Mouse (Mus musculus) intestine, embryonic 15.5 days (tissue): ENCODE results near the gene Ttll10. TPM values are rescaled to one million over a fixed set of nuclear protein-coding genes. Genes with fewer than 3 reads are reported as not detected.

Experiments
- ATAC-seq: fragments of 200-750 bp; cut with Nextera tagmentation; 2 replicates; pipeline ENCODE4 v1.8.0; 2017; ENCODE audit warnings: moderate TSS enrichment, moderate library complexity
- H3K27ac ChIP-seq: fragments of 300-500 bp; sonication (generic); 2 replicates; pipeline ENCODE4 v1.5.1; 2015; ENCODE audit warnings: mild to moderate bottlenecking, inconsistent platforms
- H3K27me3 ChIP-seq: fragments of 300-500 bp; sonication (generic); replicated peaks from 2 replicates; pipeline ENCODE4 v1.6.1; 2015; ENCODE audit warnings: inconsistent platforms
- H3K36me3 ChIP-seq: fragments of 300-500 bp; sonication (generic); 2 replicates; pipeline ENCODE4 v1.6.1; 2015; ENCODE audit warnings: inconsistent platforms
- H3K4me1 ChIP-seq: fragments of 300-500 bp; sonication (generic); replicated peaks from 2 replicates; pipeline ENCODE4 v1.6.1; 2015; ENCODE audit warnings: inconsistent platforms
- H3K4me2 ChIP-seq: fragments of 300-500 bp; sonication (generic); replicated peaks from 2 replicates; pipeline ENCODE4 v1.6.1; 2015; ENCODE audit warnings: mild to moderate bottlenecking, inconsistent platforms
- H3K4me3 ChIP-seq: fragments of 300-500 bp; sonication (generic); replicated peaks from 2 replicates; pipeline ENCODE4 v1.5.1; 2015; ENCODE audit warnings: inconsistent platforms
- H3K9ac ChIP-seq: fragments of 300-500 bp; sonication (generic); 2 replicates; pipeline ENCODE4 v1.6.1; 2015; ENCODE audit warnings: inconsistent platforms
- H3K9me3 ChIP-seq: fragments of 300-500 bp; sonication (generic); 2 replicates; pipeline ENCODE4 v1.6.1; 2016; ENCODE audit warnings: inconsistent platforms
- WGBS: fragments of 180-500 bp; shearing (Covaris S2); methylation state at CpG from one replicate; pipeline ENCODE4 v1.1.7; 2015; 5-methylcytosine and 5-hydroxymethylcytosine counted together
- polyA plus RNA-seq: library from polyadenylated mRNA; unstranded; fragments of >200 nt; fragmentation: Nextera tagmentation; extraction: Ambion mirVana; gene quantifications from 2 replicates; pipeline ENCODE4 v1.2.1, GENCODE M21; 2015

Ttll10 gene
- polyA plus RNA-seq, 1 experiment from 2014 or later, result 3.1 TPM

DNA sequence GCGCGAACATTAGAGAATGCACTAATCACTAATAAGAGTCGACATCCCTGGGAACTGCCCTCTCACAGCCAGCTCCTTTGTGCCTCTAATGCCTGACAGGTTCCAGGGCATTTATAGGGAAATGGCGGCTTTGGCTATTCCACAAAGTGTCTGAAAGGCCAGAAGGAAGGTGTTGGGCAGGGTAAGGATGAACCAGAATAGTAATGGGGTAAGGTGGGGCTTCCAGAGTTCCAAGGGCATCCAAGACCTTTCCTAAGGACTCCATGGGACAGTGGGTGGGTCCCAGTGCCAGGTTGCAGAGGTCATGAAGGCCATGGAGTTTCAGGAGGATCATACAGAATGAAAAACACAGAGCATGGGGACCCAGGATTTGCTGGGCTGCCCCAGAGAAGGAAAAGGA is 24.9 kb downstream of the Ttll10 start:
- Histone ChIP-seq H3K27me3 (peaks cover 12% of the 10 kb centered on the region), H3K27ac (no peak overlapping the region), H3K9me3 (no peaks in the 10 kb centered on the region), H3K4me2 (no peak overlapping the region), H3K4me3 (no peak overlapping the region), H3K9ac (no peak overlapping the region; the same call in 1 of the 2 replicates), H3K4me1 (peaks cover 18% of the 10 kb centered on the region), H3K36me3 (no peaks in the 10 kb centered on the region)
- no peak for ATAC-seq
- WGBS, result 67% methylated on average over 4 of the region's 4 CpGs

DNA sequence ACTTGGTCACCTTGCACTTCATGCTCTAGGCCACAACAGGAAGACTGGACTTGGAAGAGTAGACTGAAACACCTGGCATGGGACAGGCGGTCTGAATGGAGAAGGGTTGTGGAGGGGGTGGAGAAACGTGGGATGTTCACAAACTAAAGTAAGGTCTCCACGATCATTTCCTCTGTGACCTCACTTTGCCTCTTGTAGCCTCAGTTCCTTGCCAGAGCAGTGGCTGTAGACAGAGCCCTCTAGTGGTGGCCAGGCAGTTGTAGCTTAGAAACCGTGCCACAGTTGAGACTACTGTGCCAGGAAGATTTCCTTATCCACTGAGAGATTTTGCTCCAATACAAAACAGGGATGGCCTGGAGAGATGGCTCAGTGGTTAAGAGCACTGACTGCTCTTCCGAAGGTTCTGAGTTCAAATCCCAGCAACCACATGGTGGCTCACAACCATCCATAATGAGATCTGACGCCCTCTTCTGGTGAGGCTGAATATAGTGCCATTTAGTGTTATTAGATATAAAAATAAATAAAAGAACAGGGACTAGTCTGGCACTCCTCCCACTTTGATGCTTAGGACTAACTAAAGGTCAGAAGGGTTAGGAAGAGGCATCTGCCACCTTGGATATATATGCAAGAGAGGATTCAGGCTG is 25.6 kb downstream of the Ttll10 start:
- ATAC-seq, result no peak
- no peaks in the 10 kb centered on the region for H3K36me3 ChIP-seq
- H3K4me3 ChIP-seq, result no peak overlapping the region
- H3K4me2 ChIP-seq, result no peak overlapping the region
- no peak overlapping the region for H3K27ac ChIP-seq
- H3K9ac ChIP-seq, result no peak overlapping the region
- H3K4me1 ChIP-seq, result peaks cover 18% of the 10 kb centered on the region
- 49% methylated on average over 6 of the region's 6 CpGs for WGBS
- H3K27me3 ChIP-seq, result peaks cover 12% of the 10 kb centered on the region
- H3K9me3 ChIP-seq, result no peaks in the 10 kb centered on the region

DNA sequence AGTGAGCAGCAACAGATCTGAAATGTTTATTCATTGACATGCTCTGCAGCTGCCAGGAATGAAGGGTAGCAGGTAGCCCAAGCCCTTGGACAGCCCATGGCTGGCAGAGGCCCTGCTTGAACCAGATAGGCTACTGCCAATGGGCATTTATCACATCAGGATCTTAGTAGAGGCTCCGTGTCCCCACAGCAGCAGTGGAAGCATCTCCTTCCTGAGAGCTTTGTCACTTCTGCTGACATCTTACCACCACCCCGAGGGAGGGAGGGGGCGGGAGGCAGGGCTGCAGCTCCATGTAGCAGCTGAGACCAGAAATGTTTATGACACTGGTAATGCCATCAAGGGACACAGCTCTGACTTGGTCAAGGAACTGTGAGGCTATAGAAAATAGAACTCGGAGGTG is 26.4 kb downstream of the Ttll10 start:
- no peak overlapping the region for H3K4me2 ChIP-seq
- H3K9ac ChIP-seq, result no peak overlapping the region
- no peak for ATAC-seq
- peaks cover 12% of the 10 kb centered on the region for H3K27me3 ChIP-seq
- WGBS, result 81% methylated on average over 4 of the region's 4 CpGs
- H3K27ac ChIP-seq, result no peak overlapping the region; the same call in 1 of the 2 replicates
- H3K4me1 ChIP-seq, result peaks cover 18% of the 10 kb centered on the region
- 0 out of 2 replicates have a peak, but pooled peaks cover under 1% of the 10 kb centered on the region for H3K36me3 ChIP-seq
- no peaks in the 10 kb centered on the region for H3K9me3 ChIP-seq
- H3K4me3 ChIP-seq, result no peak overlapping the region

DNA sequence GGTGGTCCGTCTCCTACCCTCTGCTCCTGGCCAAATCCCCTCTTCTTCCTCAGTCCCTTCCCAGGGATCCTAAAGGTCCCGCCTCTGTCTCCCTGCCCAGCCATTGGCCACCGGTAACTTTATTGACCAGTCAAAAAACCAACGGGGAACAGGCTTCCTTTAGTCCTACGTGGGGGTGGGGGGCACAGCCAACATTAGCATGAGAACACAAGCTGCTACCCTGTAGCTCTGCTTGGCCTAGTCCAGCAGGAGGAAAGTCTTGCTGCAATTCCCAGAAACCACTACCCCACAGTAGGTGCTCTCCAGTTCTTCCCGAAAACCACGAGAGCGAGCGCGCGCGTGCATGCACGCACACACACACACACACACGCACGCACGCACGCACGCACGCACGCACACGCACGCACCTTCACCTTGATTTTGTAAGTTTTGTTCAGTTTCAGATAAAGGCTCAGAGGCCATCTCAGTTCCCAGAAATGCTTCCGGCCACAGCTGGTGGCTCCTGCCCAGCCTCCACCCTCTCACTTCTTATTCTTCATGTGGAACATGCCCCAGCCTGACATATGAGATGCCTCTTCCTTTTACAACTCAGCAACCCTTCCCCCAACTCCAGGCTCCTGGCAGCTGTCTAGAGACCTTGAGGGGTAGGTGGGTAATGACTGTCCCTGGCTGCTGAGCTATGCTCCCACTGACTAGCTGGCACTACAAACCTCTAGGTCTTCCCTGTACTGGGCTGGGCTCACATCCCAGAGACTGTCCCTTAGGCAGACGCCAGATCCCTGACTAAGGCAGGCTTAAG is 27.4 kb downstream of the Ttll10 start:
- WGBS, result under 1% methylated on average over 24 of the region's 24 CpGs
- peak; percentile 93 for ATAC-seq
- Histone ChIP-seq H3K36me3 (0 out of 2 replicates have a peak, but pooled peaks cover 2% of the 10 kb centered on the region), H3K9me3 (no peaks in the 10 kb centered on the region), H3K27ac (peak overlapping the region; percentile 93), H3K4me2 (peak overlapping the region; percentile 78), H3K4me3 (peak overlapping the region; percentile 59), H3K27me3 (peaks cover 12% of the 10 kb centered on the region), H3K9ac (peak overlapping the region; percentile 63), H3K4me1 (peaks cover 18% of the 10 kb centered on the region)

DNA sequence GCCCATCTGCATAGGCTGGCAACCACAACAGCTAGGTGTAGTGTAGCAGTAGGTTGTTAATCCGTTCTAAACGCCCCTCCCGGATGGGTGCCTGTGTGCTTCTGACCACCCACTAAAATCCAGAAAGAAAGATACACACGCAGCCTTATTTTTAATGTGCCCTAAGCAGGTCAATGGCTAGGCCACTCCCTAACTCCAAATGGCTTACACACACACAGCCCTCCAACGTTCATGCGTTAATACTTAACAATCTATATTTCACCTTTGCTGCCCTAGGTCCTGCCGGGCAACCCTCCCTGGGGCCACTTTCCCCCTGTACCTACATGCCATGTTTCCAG is 28.0 kb downstream of the Ttll10 start:
- no peaks in the 10 kb centered on the region for H3K9me3 ChIP-seq
- peak overlapping the region; percentile 93 for H3K27ac ChIP-seq
- 0 out of 2 replicates have a peak, but pooled peaks cover 2% of the 10 kb centered on the region for H3K36me3 ChIP-seq
- ATAC-seq, result peak; percentile 64
- peaks cover 11% of the 10 kb centered on the region for H3K27me3 ChIP-seq
- 4% methylated on average over 7 of the region's 7 CpGs for WGBS
- peaks cover 19% of the 10 kb centered on the region for H3K4me1 ChIP-seq
- H3K4me2 ChIP-seq, result peak overlapping the region; percentile 78
- H3K9ac ChIP-seq, result peak overlapping the region; percentile 63
- H3K4me3 ChIP-seq, result peak overlapping the region; percentile 59

DNA sequence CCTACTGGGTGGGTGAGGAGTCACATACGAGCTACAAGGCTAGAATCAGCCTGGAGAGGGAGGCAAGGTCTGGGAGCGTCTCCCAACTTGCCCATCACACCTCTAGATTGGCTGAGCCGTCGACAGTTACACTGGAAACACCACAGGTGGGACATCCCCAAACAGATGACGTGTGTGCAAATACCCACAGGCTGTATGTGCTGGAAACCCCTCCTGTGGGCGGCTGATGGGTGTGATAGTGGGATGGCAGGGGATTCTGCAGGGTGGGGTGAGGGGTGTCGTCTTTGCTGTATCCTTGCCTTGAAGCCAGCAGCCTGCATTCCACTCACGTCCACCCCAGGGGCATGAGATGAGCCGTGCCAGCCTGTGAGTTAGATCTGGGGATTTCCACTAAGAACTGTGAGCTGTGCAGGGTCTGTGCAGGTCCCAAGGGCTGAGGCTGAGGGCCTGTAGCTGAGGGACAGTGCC is 28.5 kb downstream of the Ttll10 start:
- no peaks in the 10 kb centered on the region for H3K9me3 ChIP-seq
- peaks cover 8% of the 10 kb centered on the region for H3K27me3 ChIP-seq
- H3K36me3 ChIP-seq, result 0 out of 2 replicates have a peak, but pooled peaks cover 2% of the 10 kb centered on the region
- H3K9ac ChIP-seq, result peak overlapping the region; percentile 63
- H3K27ac ChIP-seq, result peak overlapping the region; percentile 93; the same call in 1 of the 2 replicates
- H3K4me1 ChIP-seq, result peaks cover 23% of the 10 kb centered on the region
- ATAC-seq, result peak; percentile 4; the same call in 1 of the 2 replicates
- peak overlapping the region; percentile 59 for H3K4me3 ChIP-seq
- 43% methylated on average over 9 of the region's 9 CpGs for WGBS
- peak overlapping the region; percentile 78 for H3K4me2 ChIP-seq

DNA sequence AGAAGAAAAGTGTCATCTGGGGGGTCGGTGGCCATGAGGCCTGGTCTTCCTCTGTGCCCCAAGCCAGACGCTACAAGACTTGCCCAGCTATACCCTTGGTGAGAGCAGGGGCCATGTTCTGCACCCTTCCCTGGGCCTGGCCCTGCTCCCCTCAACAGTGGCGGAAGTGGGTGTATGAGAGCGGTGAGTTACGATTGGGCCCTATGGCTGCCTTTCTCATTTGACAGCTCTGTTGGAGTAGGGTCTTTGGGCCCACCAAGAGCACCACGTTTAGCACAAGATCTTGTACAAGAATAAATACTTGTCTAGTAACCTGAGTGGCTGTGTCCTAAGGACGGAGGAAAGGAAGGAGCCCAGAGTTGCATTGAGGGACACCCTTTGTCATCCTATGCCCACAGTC is 30.6 kb downstream of the Ttll10 start:
- Histone ChIP-seq H3K9ac (no peak overlapping the region), H3K4me3 (no peak overlapping the region), H3K4me2 (no peak overlapping the region), H3K9me3 (no peaks in the 10 kb centered on the region), H3K36me3 (0 out of 2 replicates have a peak, but pooled peaks cover 2% of the 10 kb centered on the region), H3K27ac (no peak overlapping the region), H3K27me3 (no peaks in the 10 kb centered on the region), H3K4me1 (peaks cover 23% of the 10 kb centered on the region)
- ATAC-seq, result no peak
- WGBS, result 89% methylated on average over 7 of the region's 7 CpGs

DNA sequence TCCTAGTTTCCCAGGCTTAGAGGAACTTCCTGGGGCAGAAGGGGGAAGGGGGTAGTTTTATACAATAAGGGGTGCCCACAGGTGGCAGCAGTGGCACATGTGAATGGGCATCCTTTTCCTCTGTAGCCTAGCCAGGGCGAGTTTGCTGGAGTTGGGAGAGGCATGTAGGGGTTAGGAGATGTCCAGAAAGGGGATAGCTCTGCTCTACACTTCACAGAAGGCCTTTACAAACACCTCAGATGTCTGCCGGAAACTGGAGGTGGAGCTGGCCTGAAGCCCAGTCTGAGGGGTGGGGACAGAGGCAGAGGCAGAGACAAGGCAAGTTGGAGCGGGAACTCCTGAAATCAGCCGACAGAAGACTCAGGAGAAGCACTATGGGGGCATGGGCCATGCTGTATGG is 33.2 kb downstream of the Ttll10 start, which contains the start of gene Tnfrsf18:
Tnfrsf18 (plus strand) TSS at position 152 of the 400 bp plus-strand sequence.
- ATAC-seq, result no peak

DNA sequence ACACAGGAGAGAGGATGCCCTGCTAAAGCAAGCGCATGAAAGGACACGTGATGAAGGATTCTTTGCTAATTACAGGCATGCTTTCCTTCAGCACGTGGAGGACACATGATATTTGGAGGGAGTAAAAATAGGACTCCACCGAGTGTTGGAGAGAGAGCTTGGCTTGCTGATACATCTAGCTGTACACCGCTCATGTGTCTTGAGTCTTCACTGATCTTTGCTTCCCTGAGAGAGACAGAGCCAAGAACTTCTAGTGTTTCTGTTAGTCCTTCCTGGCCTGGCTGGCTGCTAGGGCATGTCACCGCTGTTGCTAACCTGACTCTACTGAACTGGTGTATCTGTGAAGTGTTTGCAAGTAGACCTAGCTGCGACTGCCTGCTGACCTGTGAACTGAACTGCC is 35.0 kb downstream of the Ttll10 start:
- Histone ChIP-seq H3K4me1 (0 out of 2 replicates have a peak, but pooled peaks cover 5% of the 10 kb centered on the region), H3K4me2 (no peak overlapping the region), H3K4me3 (no peak overlapping the region), H3K9me3 (no peaks in the 10 kb centered on the region), H3K9ac (no peak overlapping the region), H3K27ac (no peak overlapping the region), H3K36me3 (0 out of 2 replicates have a peak, but pooled peaks cover 2% of the 10 kb centered on the region), H3K27me3 (no peaks in the 10 kb centered on the region)
- no peak for ATAC-seq
- 94% methylated on average over 7 of the region's 7 CpGs for WGBS

More for the DNA sequence above, 33.2 kb downstream of the Ttll10 start, which contains the start of gene Tnfrsf18:
- Histone ChIP-seq H3K4me2 (no peak within 1 kb of the TSS), H3K4me3 (no peak within 1 kb of the TSS), H3K27me3 (no peaks in the 10 kb centered on the region), H3K27ac (no peak within 1 kb of the TSS), H3K9ac (no peak within 1 kb of the TSS), H3K36me3 (0 out of 2 replicates have a peak, but pooled peaks cover 2% of the 10 kb centered on the region), H3K9me3 (no peaks in the 10 kb centered on the region), H3K4me1 (peaks cover 14% of the 10 kb centered on the region)
- 33% methylated on average over 4 of the region's 4 CpGs for WGBS

DNA sequence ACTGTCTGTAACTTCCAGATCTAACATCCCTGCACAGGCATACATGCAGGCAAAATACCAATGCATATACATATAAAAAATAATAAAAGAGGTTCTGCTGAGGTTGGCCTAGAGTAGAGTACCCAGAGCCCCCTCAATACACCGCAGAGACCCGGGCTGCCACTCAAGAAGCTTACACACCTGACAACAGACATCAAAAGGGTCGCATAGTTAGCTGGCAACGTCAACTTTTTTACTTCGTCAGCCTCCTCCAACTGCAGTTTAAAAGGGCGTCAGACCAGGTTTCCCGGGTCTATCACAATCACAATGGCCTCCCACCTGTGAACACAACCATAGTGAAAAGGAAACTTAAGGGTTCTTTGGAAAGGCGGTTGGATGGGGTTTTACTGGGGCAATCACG is 35.7 kb downstream of the Ttll10 start:
- 85% methylated on average over 9 of the region's 9 CpGs for WGBS
- H3K4me1 ChIP-seq, result 0 out of 2 replicates have a peak, but pooled peaks cover 5% of the 10 kb centered on the region
- H3K9ac ChIP-seq, result no peak overlapping the region
- H3K36me3 ChIP-seq, result 0 out of 2 replicates have a peak, but pooled peaks cover 2% of the 10 kb centered on the region
- H3K27ac ChIP-seq, result no peak overlapping the region
- H3K27me3 ChIP-seq, result no peaks in the 10 kb centered on the region
- no peaks in the 10 kb centered on the region for H3K9me3 ChIP-seq
- no peak overlapping the region for H3K4me2 ChIP-seq
- no peak for ATAC-seq
- no peak overlapping the region for H3K4me3 ChIP-seq

DNA sequence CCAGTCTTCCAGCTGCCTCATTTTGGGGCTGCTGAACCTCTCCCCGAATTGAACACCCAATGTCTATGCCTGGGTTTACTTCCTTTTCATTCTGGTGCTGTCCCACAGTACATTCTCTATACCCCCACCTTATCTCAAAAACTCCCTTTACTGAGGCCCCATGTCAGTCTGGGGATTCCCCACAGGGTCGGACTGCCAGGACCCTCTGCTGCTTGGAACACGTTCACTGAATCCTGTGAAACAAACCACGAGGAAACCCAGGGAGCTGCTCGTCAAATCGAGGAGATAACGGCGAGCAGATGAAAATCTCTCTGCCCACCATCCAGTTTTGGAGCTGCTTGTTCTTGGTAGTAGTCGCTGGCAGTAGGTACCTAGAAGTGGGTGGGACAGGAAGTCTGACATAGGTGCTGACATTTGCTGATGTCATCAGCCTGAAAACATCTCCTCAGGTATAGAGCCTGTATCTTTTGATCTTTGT is 37.2 kb downstream of the Ttll10 start:
- 0 out of 2 replicates have a peak, but pooled peaks cover 5% of the 10 kb centered on the region for H3K4me1 ChIP-seq
- ATAC-seq, result no peak

DNA sequence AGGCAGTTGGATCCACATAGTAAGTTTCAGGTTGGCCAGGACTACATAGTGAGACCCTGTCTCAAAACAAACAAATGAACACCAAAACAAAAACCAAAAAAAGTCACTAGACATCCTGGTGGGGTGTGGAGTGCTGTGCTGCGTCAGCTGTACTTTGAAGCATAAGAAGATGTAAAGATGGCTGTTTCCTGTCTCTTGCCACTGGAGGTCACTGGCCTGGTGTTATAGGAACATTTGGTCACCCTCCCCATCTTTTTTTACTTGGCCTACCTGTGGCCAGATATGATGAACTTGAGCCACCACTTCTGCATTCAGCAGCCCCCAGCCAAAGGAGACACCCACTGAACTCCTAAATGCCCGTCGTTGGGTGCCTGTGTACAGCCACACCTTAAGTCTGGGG is 37.8 kb downstream of the Ttll10 start:
- Histone ChIP-seq H3K36me3 (no peaks in the 10 kb centered on the region), H3K9ac (no peak overlapping the region), H3K4me3 (no peak overlapping the region), H3K4me1 (0 out of 2 replicates have a peak, but pooled peaks cover 5% of the 10 kb centered on the region), H3K4me2 (no peak overlapping the region), H3K9me3 (no peaks in the 10 kb centered on the region), H3K27me3 (no peaks in the 10 kb centered on the region), H3K27ac (no peak overlapping the region)
- ATAC-seq, result no peak
- WGBS, result 58% methylated on average over 3 of the region's 3 CpGs

More for the DNA sequence above, 37.2 kb downstream of the Ttll10 start:
- Histone ChIP-seq H3K27ac (no peak overlapping the region), H3K4me3 (no peak overlapping the region), H3K27me3 (no peaks in the 10 kb centered on the region), H3K36me3 (no peaks in the 10 kb centered on the region), H3K4me2 (no peak overlapping the region), H3K9ac (no peak overlapping the region), H3K9me3 (no peaks in the 10 kb centered on the region)
- 54% methylated on average over 9 of the region's 9 CpGs for WGBS
